ENCODE assay signal across 27 mouse cellular contexts in genomic region chr13:114531780-114532179, GRCm38 (mm10).
DNase-seq lines count a peak whose midpoint lies in the region; ATAC-seq and TF ChIP-seq lines count a peak whose summit lies in the region.
"Had no signal": no experiment of that assay in that cellular context is flagged by ENCODE, and none has a peak within 500 bp of the region (broad histone marks: within the 10 kb centered on the region; RNA-seq: fewer than 3 reads in every experiment).

No protein-coding gene starts in this region.

- H3K36me3 ChIP-seq in forebrain, embryonic 15.5 days: no peaks in the 10 kb centered on the region
- no peaks in the 10 kb centered on the region for H3K36me3 ChIP-seq in midbrain, embryonic 12.5 days
- H3K36me3 ChIP-seq: heart, embryonic 12.5 days had no signal

- peak; percentile 51; the same call in 1 of the 2 replicates for ATAC-seq in forebrain, embryonic 15.5 days (replicated peaks)
- ATAC-seq in midbrain, embryonic 12.5 days (ENCODE audit: low FRiP score, low read depth): peak; percentile 55; the same call in 1 of the 2 replicates
- ATAC-seq in megakaryocyte progenitor cell, adult 5-6 weeks (replicated peaks; ENCODE audit: poor library complexity): no peak
- ATAC-seq: activated CD4-positive, CD25-positive, alpha-beta regulatory T cell, adult 4 months; CD4-positive, CD25-positive, alpha-beta regulatory T cell, adult 4 months; inflammation-experienced regulatory T-cells, adult 6 months had no signal

- TF ChIP-seq POLR2A in brain, embryonic 14.5 days (IDR thresholded peaks at IDR 0.05; ENCODE audit: borderline replicate concordance, extremely low read depth, insufficient read depth, insufficient read length, poor library complexity, severe bottlenecking): no peak

- 9% methylated on average over 5 of the region's 5 CpGs for WGBS in forebrain, embryonic 15.5 days
- 38% methylated on average over 5 of the region's 5 CpGs for whole genome bisulfite sequencing in midbrain, embryonic 12.5 days

- intact Hi-C loops in left cerebral cortex, postnatal 36 days (cut with DNase I): no loop called here

- no peaks in the 10 kb centered on the region for H3K9me3 ChIP-seq in forebrain, embryonic 15.5 days
- no peaks in the 10 kb centered on the region for H3K9me3 ChIP-seq in midbrain, embryonic 12.5 days
- H3K9me3 ChIP-seq: heart, embryonic 12.5 days had no signal

- peak overlapping the region; percentile 17 for H3K4me3 ChIP-seq in forebrain, embryonic 15.5 days
- H3K4me3 ChIP-seq in midbrain, embryonic 12.5 days: no peak overlapping the region
- H3K4me3 ChIP-seq: gastrocnemius, adult 2 months; heart, embryonic 12.5 days; layer of hippocampus, adult 2 months; megakaryocyte, embryonic 14.5 days; myocyte had no signal

- H3K4me2 ChIP-seq in forebrain, embryonic 15.5 days (replicated peaks): peak overlapping the region; percentile 10; the same call in 1 of the 2 replicates
- 0 out of 2 replicates have a peak overlapping the region, but pooled peaks have one; percentile 4 for H3K4me2 ChIP-seq in midbrain, embryonic 12.5 days (replicated peaks)
- H3K4me2 ChIP-seq: heart, embryonic 12.5 days had no signal

- 0 out of 2 replicates have a peak overlapping the region, but pooled peaks have one; percentile 13 for H3K9ac ChIP-seq in forebrain, embryonic 15.5 days (replicated peaks)
- H3K9ac ChIP-seq in midbrain, embryonic 12.5 days (replicated peaks): no peak overlapping the region
- H3K9ac ChIP-seq: heart, embryonic 12.5 days had no signal

- TF ChIP-seq CTCF in brain, embryonic 14.5 days (IDR thresholded peaks at IDR 0.05; ENCODE audit: borderline replicate concordance, extremely low read depth, insufficient read depth, insufficient read length): no peak

- peaks cover 12% of the 10 kb centered on the region; the same call in 1 of the 2 replicates for H3K4me1 ChIP-seq in forebrain, embryonic 15.5 days
- H3K4me1 ChIP-seq in midbrain, embryonic 12.5 days: peaks cover 17% of the 10 kb centered on the region
- H3K4me1 ChIP-seq: megakaryocyte, embryonic 14.5 days had no signal

- peak; percentile 25 for DNase-seq in embryo, embryonic 10.5 days (ENCODE audit: low spot score)
- DNase-seq in embryo, embryonic 9.5 days (ENCODE audit: extremely low spot score): no peak
- peak; percentile 48 for DNase-seq in brain, embryonic 14.5 days (ENCODE audit: low read depth)
- no peak for DNase-seq in spleen, adult 12 weeks (ENCODE audit: low spot score)
- no peak for DNase-seq in left cerebral cortex, postnatal 36 days (ENCODE audit: low spot score in 2 of 2)
- DNase-seq: adrenal gland, postnatal 14 days; cerebellum, adult 11 months; cerebellum, postnatal 10 days; gastrocnemius, adult 2 months; heart, adult 11 months; heart, postnatal 14 days; kidney, adult 2 months; kidney, postnatal 10 days; left cerebral cortex, postnatal 4 days; liver; lung, postnatal 10 days; thymus, postnatal 25 days had no signal

- no peak overlapping the region for H3K27ac ChIP-seq in forebrain, embryonic 15.5 days (replicated peaks)
- H3K27ac ChIP-seq in midbrain, embryonic 12.5 days (replicated peaks): no peak overlapping the region
- H3K27ac ChIP-seq: gastrocnemius, adult 2 months; layer of hippocampus, adult 2 months had no signal

- no peaks in the 10 kb centered on the region for H3K27me3 ChIP-seq in forebrain, embryonic 15.5 days
- 0 out of 2 replicates have a peak, but pooled peaks cover 6% of the 10 kb centered on the region for H3K27me3 ChIP-seq in midbrain, embryonic 12.5 days
- H3K27me3 ChIP-seq: heart, embryonic 12.5 days; megakaryocyte, embryonic 14.5 days had no signal

Comparison
In these comparisons a context has a peak if more than half of its experiments do, and no peak if none do; other contexts are left out.
1. DNase-seq: peak in embryo, embryonic 10.5 days (single experiment) and brain, embryonic 14.5 days (single experiment); none in embryo, embryonic 9.5 days (single experiment), spleen, adult 12 weeks (single experiment) and left cerebral cortex, postnatal 36 days (0 of 2).